Mouse (Mus musculus): ENCODE data around the gene Sec16a. TPM values are rescaled to one million over a fixed set of nuclear protein-coding genes. Genes with fewer than 3 reads are reported as not detected.

The Sec16a gene
- polyA plus RNA-seq, 1 experiment from 2014 or later = 8.8 TPM

DNA sequence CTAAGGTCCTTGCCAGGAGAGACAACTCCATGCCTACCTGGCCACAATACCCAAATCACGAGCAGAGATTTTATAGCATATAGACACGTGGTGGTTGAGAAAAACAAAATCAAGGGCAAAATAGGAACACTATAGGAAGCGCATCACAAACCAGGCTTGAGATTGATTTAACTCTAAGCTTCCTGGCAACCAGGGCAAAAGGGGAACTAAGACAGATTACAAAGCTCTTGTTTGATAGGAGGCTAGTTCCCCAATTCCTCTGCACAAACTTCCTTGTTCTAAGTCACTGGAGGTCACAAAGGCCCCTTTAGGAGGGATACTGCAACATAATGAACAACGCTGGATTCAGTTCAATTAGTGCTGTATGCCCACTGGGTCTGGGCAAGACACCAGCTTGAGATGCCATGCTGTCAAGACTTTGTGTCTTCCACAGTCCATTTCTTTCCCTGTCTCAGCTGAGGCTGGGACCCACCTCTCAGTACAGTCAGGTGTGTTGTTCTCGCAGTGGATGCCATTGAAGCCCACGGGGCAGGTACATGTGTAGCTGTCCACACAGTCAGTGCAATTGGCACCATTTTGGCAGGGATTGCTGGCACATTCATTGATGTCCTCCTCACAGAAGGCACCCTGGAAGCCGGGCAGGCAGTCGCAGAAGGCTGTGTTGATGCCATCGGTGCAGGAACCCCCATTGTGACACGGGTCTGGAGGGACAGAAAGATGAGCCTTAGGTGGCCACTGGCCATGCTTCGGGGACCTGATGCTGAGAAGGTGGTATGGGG, 27.5 kb upstream of the Sec16a start:
- ATAC-seq (ENCODE audit: insufficient read depth) = no peak
- 51% methylated on average over 11 of the region's 11 CpGs for WGBS (ENCODE audit: insufficient replicate concordance)
- no peak overlapping the region for H3K27ac ChIP-seq (replicated peaks)
- H3K27me3 ChIP-seq = no peaks in the 10 kb centered on the region
- H3K4me3 ChIP-seq (replicated peaks) = no peak overlapping the region
- H3K9ac ChIP-seq = no peak overlapping the region
- peaks cover 81% of the 10 kb centered on the region for H3K36me3 ChIP-seq (replicated peaks)
- peaks cover 14% of the 10 kb centered on the region for H3K4me1 ChIP-seq (replicated peaks)
- no peak overlapping the region for H3K4me2 ChIP-seq
- no peaks in the 10 kb centered on the region for H3K9me3 ChIP-seq (replicated peaks)

DNA sequence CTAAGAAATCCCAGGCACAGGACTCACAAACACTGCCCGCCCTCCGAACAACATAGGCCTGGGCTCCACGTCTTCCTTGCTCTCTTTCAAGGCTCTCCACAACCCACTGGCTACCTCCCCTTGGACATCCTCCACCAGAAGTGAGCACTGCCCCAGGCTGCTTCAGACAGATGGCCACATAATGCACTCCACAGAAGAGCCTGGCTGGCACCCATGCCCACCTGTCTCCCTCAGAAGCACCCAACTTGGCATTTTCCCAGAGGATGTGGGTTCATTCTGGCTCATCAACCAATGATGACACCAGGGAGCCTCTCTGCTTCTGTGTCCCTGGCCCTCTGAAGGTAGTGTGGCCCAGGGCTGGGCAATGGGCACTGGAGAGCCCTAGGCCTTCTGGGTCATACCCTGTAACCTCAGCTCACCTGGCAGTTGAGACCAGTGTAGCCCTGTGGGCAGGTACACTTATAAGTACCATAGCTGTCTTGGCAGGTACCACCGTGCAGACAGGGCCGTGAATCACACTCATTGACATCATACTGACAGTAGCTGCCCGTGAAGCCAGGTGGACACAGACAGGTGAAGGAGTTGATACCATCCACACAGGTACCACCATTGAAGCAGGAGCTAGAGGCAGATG, 26.8 kb upstream of the Sec16a start:
- 58% methylated on average over 6 of the region's 6 CpGs for WGBS (ENCODE audit: insufficient replicate concordance)
- no peaks in the 10 kb centered on the region for H3K9me3 ChIP-seq (replicated peaks)
- no peak overlapping the region for H3K27ac ChIP-seq (replicated peaks)
- peaks cover 11% of the 10 kb centered on the region for H3K4me1 ChIP-seq (replicated peaks)
- peaks cover 84% of the 10 kb centered on the region for H3K36me3 ChIP-seq (replicated peaks)
- H3K9ac ChIP-seq = no peak overlapping the region
- no peak for ATAC-seq (ENCODE audit: insufficient read depth)
- H3K4me3 ChIP-seq (replicated peaks) = no peak overlapping the region
- H3K4me2 ChIP-seq = no peak overlapping the region
- H3K27me3 ChIP-seq = no peaks in the 10 kb centered on the region

DNA sequence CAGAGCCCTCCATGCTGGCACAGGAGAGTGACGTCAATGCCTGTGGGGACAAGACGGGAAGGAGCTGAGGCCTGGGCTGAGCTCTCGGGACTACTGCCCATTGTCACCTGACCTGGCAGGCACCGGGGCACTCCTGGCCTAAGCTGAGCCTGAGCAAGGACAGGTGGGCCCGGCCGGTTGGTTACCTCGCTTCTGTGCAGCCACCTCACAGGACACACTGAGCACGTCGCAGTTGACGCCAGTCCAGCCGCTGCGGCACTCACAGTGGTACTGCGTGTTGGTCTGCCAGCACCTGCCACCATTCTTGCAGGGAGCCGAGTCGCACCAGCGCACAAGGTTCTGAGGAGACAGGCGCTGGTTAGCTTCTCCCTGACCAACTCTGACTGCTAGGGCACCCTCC, 26.0 kb upstream of the Sec16a start:
- Histone ChIP-seq H3K4me2 (no peak overlapping the region), H3K36me3 (replicated peaks) (peaks cover 89% of the 10 kb centered on the region), H3K4me3 (replicated peaks) (no peak overlapping the region), H3K4me1 (replicated peaks) (peaks cover 9% of the 10 kb centered on the region), H3K27me3 (no peaks in the 10 kb centered on the region), H3K9me3 (replicated peaks) (no peaks in the 10 kb centered on the region), H3K27ac (replicated peaks) (no peak overlapping the region), H3K9ac (no peak overlapping the region)
- ATAC-seq (ENCODE audit: insufficient read depth) = no peak
- 80% methylated on average over 17 of the region's 17 CpGs for WGBS (ENCODE audit: insufficient replicate concordance)

DNA sequence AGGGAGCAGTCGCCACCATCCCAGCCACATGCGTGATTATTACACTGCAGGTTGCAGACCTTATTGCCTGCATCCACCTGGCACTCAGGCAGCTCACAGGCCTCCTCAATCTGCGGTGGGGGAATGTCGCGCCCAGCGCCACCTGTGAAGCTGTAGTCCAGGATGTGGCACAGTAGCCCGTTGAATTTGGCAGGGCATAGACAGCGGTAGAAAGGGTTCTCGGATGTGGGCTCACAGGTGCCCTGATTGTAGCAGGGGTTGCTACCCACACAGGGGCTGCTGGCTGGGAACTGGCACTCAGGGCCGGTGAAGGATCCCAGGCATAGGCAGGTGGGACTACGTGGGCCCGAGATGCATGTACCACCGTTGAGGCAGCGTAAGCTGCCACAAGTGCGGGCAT, 23.4 kb upstream of the Sec16a start:
- Histone ChIP-seq H3K36me3 (replicated peaks) (peaks cover 97% of the 10 kb centered on the region), H3K4me2 (no peak overlapping the region), H3K4me1 (replicated peaks) (peaks cover 5% of the 10 kb centered on the region; the same call in 1 of the 2 replicates), H3K27me3 (no peaks in the 10 kb centered on the region), H3K4me3 (replicated peaks) (no peak overlapping the region), H3K27ac (replicated peaks) (no peak overlapping the region), H3K9me3 (replicated peaks) (no peaks in the 10 kb centered on the region), H3K9ac (no peak overlapping the region)
- 81% methylated on average over 15 of the region's 15 CpGs for WGBS (ENCODE audit: insufficient replicate concordance)
- no peak for ATAC-seq (ENCODE audit: insufficient read depth)

DNA sequence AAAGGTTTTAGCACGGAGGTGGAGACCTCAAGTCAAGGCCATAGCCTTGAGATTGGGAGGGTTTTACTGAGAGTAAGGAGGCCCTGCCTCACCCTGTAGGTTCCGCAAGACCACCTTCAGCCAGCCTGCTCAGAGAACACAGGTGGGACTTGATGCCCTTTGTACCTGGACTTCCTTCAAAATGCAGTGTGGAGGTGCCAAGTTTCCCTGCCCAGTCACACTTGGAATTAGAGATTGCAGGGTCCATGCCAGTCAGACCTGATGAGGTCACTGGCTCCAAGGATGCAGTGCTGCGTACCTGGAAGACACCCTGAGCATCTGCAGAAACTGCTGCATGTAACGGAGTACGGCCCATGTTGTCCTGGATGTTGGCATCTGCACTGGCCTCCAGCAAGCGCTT, 18.4 kb upstream of the Sec16a start:
- Histone ChIP-seq H3K9ac (no peak overlapping the region), H3K27ac (replicated peaks) (no peak overlapping the region), H3K4me3 (replicated peaks) (no peak overlapping the region), H3K9me3 (replicated peaks) (no peaks in the 10 kb centered on the region), H3K27me3 (no peaks in the 10 kb centered on the region), H3K36me3 (replicated peaks) (peaks cover 75% of the 10 kb centered on the region), H3K4me1 (replicated peaks) (peaks cover 20% of the 10 kb centered on the region), H3K4me2 (no peak overlapping the region)
- 76% methylated on average over 6 of the region's 6 CpGs for WGBS (ENCODE audit: insufficient replicate concordance)
- no peak for ATAC-seq (ENCODE audit: insufficient read depth)

DNA sequence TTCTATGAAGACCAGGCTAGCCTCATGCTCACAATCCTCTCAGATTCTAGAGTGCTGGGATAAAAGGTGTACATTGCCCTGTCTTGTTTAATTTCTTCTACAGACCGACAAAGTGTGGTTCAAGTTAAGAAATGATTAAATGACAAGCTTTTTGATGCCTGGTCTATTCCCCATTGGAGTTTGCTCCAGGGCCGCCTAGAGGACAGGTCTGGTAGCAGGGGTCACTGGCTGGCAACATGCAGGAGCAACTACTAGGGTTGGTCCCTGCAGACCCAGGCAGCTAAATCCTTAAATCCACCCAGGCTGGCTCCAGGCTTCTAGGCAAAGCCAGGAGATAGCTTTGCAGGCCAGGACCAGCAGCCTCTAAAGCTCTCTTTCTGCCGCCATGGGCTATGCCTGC, 18.0 kb upstream of the Sec16a start:
- 70% methylated on average over 3 of the region's 3 CpGs for WGBS (ENCODE audit: insufficient replicate concordance)

DNA sequence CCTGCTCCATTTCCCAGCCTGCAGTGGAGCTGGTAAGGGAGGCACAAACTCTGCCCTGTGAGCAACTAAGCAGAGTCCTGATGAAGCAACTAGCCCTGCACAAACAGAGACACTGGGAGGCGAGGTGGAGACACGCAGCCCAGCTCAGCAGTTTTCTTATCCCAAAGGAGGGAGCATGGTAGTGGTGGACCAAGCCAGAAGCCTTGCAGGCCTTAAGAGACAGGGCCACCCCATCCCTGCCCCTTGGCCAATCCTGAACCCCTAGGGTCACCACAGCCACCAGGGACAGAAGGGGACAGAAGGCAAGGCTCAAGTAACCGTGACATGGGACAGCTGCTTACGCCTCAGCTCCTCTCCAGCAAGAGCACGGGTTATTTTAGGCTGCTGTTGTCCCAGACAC, 16.7 kb upstream of the Sec16a start:
- no peak for ATAC-seq (ENCODE audit: insufficient read depth)
- Histone ChIP-seq H3K27ac (replicated peaks) (no peak overlapping the region), H3K4me2 (no peak overlapping the region), H3K4me1 (replicated peaks) (peaks cover 25% of the 10 kb centered on the region), H3K36me3 (replicated peaks) (peaks cover 58% of the 10 kb centered on the region), H3K4me3 (replicated peaks) (no peak overlapping the region), H3K27me3 (no peaks in the 10 kb centered on the region), H3K9ac (no peak overlapping the region), H3K9me3 (replicated peaks) (no peaks in the 10 kb centered on the region)
- 71% methylated on average over 5 of the region's 5 CpGs for WGBS (ENCODE audit: insufficient replicate concordance)

More for the DNA sequence above, 18.0 kb upstream of the Sec16a start:
- H3K4me2 ChIP-seq = no peak overlapping the region
- no peak overlapping the region for H3K27ac ChIP-seq (replicated peaks)
- H3K4me1 ChIP-seq (replicated peaks) = peaks cover 24% of the 10 kb centered on the region
- ATAC-seq (ENCODE audit: insufficient read depth) = no peak
- H3K27me3 ChIP-seq = no peaks in the 10 kb centered on the region
- H3K9ac ChIP-seq = no peak overlapping the region
- peaks cover 71% of the 10 kb centered on the region for H3K36me3 ChIP-seq (replicated peaks)
- no peaks in the 10 kb centered on the region for H3K9me3 ChIP-seq (replicated peaks)
- no peak overlapping the region for H3K4me3 ChIP-seq (replicated peaks)

DNA sequence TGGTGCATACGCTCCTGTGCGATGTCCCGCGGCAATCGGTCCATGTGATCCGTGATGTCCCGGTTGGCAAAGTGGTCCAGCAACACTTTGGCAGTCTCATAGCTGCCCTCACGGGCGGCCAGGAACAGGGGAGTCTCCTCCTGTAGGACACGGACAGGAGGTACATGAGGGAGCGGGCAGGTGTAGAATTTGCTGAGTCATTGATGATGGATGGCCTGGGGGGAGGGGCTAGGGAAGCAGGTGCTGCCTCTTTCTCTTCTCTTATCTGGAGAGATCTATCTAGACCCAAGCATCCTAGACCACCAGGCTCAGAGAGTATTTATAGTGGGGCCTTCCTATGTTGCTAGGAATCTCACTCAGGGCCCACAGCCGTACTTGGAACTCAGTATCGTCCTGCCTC, 15.8 kb upstream of the Sec16a start:
- H3K36me3 ChIP-seq (replicated peaks) = peaks cover 50% of the 10 kb centered on the region
- ATAC-seq (ENCODE audit: insufficient read depth) = no peak
- WGBS (ENCODE audit: insufficient replicate concordance) = 79% methylated on average over 13 of the region's 13 CpGs

DNA sequence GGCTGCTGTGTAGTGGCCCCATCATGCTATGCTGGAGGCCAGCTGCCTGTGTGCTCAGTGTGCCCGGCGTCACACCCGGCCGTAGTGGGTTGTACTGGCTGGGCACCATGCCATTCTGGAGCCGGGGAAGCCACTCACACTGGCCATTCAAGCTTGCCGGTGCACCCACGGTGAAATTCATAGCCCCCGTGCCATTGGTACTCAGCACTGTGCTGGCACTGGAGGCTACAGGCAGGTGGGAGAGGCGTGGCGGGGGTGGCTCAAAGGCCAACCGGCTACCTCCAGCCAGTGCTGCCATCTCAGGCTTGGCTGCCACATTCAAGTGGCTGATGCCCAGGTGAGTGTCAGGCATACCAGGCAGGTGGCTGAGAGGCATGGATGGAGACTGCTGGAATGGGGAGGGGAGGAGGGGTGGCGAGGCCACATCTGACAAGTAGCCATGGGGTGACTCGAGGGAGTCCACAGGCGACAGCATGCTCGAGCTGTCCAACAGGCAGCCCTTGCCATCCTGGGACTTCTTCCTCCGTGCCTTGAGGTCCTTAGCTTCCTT, 15.2 kb upstream of the Sec16a start:
- WGBS (ENCODE audit: insufficient replicate concordance) = 78% methylated on average over 16 of the region's 16 CpGs

More for the DNA sequence above, 15.8 kb upstream of the Sec16a start:
- Histone ChIP-seq H3K9me3 (replicated peaks) (no peaks in the 10 kb centered on the region), H3K9ac (no peak overlapping the region), H3K27ac (replicated peaks) (no peak overlapping the region), H3K4me1 (replicated peaks) (peaks cover 25% of the 10 kb centered on the region), H3K27me3 (no peaks in the 10 kb centered on the region), H3K4me3 (replicated peaks) (no peak overlapping the region), H3K4me2 (no peak overlapping the region)

DNA sequence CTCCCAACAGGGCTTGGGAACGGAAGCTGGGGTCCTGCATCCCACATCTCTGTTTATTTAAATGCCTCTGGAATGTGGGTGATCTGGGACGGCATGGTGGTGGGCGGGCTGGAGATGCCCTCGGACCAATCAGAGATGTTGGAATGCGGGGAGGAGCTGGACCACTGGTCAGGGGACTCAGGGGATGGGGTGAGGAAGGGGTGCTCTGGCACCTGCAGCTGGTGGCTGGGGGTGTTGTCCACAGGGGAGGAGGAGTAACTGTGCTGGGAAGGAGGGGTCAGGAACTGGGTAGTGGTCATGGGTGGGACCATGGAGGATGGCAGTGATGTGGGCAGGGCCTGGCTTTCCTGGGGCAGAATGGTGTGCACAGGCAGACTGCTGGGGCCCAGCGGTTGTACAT, 14.5 kb upstream of the Sec16a start:
- no peaks in the 10 kb centered on the region for H3K9me3 ChIP-seq (replicated peaks)
- H3K4me2 ChIP-seq = no peak overlapping the region
- peaks cover 25% of the 10 kb centered on the region for H3K4me1 ChIP-seq (replicated peaks)
- H3K36me3 ChIP-seq (replicated peaks) = peaks cover 37% of the 10 kb centered on the region
- H3K27me3 ChIP-seq = no peaks in the 10 kb centered on the region
- no peak overlapping the region for H3K9ac ChIP-seq
- no peak for ATAC-seq (ENCODE audit: insufficient read depth)
- 58% methylated on average over 6 of the region's 6 CpGs for WGBS (ENCODE audit: insufficient replicate concordance)
- no peak overlapping the region for H3K27ac ChIP-seq (replicated peaks)
- H3K4me3 ChIP-seq (replicated peaks) = no peak overlapping the region

More for the DNA sequence above, 15.2 kb upstream of the Sec16a start:
- no peaks in the 10 kb centered on the region for H3K9me3 ChIP-seq (replicated peaks)
- peaks cover 25% of the 10 kb centered on the region for H3K4me1 ChIP-seq (replicated peaks)
- H3K27me3 ChIP-seq = no peaks in the 10 kb centered on the region
- H3K4me2 ChIP-seq = no peak overlapping the region
- no peak overlapping the region for H3K27ac ChIP-seq (replicated peaks)
- H3K36me3 ChIP-seq (replicated peaks) = peaks cover 44% of the 10 kb centered on the region
- H3K4me3 ChIP-seq (replicated peaks) = no peak overlapping the region
- no peak for ATAC-seq (ENCODE audit: insufficient read depth)
- no peak overlapping the region for H3K9ac ChIP-seq

DNA sequence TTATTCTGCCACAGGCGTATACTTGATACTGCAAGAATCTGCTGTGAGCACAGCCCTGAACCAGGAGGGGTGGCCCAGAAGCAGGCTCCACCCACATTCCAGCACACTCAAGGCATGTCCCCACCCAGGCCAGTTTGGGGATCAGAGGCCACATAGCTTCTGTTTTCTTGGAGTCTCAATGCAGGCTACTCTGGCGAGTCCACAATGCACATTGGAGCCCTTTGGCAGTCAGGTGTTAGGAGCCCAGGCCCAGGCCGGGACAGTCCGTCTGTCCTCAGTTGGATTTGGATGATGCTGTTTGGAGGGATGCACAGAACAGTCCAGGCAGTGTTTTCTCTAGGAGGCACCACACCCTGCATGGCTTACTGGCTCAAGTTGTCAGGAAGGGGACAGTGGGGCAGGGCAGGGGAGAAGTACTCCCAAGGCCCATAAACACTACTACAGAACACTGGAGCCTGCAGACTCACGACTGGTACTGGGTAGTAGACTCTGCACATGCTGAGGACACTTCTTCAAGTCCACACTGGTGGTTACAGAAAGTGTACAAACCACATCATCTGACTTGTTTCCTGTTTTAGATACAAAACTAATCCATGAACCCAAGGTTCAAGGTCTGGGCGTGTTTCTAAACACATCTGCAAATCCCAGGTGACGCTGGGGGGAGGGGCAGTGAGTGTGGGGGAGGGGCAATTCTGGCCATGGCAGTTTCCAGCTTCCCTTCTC, 13.5 kb upstream of the Sec16a start:
- Histone ChIP-seq H3K4me1 (replicated peaks) (peaks cover 25% of the 10 kb centered on the region), H3K4me2 (no peak overlapping the region; the same call in 1 of the 2 replicates), H3K9me3 (replicated peaks) (no peaks in the 10 kb centered on the region), H3K27me3 (no peaks in the 10 kb centered on the region), H3K9ac (no peak overlapping the region), H3K4me3 (replicated peaks) (no peak overlapping the region), H3K27ac (replicated peaks) (peak overlapping the region; percentile 62), H3K36me3 (replicated peaks) (peaks cover 29% of the 10 kb centered on the region)
- 49% methylated on average over 7 of the region's 7 CpGs for WGBS (ENCODE audit: insufficient replicate concordance)
- ATAC-seq (ENCODE audit: insufficient read depth) = peak; percentile 55

Data from liver, embryonic 15.5 days (tissue).